In the genomic region with DNA sequence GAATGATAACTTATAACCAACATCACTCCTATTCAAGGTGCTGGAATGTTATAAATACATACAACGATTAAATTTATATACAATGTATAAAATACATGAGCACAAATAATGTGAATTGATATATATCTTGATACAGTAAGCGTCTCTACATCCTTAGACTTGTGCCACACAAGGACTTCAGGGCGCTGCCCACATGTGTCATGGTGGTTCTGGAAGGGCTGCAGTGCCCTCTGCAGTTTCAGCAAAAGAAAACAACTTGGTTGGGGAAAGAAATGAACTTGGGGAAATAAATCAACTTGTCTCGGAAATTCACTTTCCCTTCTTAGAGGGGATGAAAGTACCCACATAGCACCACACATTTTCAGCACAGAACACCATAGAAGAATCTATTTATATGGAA, we compare ENCODE assay signal across 10 mouse cellular contexts. TPM values are rescaled to one million over a fixed set of nuclear protein-coding genes. Genes with fewer than 3 reads are reported as not detected.
DNase-seq lines count a peak whose midpoint lies in the region; ATAC-seq and TF ChIP-seq lines count a peak whose summit lies in the region.
"Had no signal": no experiment of that assay in that cellular context is flagged by ENCODE, and none has a peak within 500 bp of the region (broad histone marks: within the 10 kb centered on the region; RNA-seq: fewer than 3 reads in every experiment).

No protein-coding gene starts in this region.

- TF ChIP-seq CTCF in intestine, postnatal 0 days (IDR thresholded peaks at IDR 0.05; ENCODE audit: low read depth) = peak; percentile 79

- no peaks in the 10 kb centered on the region for H3K27me3 ChIP-seq in intestine, postnatal 0 days (replicated peaks; ENCODE audit: control insufficient read depth, insufficient read depth, low read length)
- H3K27me3 ChIP-seq in intestine, embryonic 15.5 days (replicated peaks) = no peaks in the 10 kb centered on the region
- H3K27me3 ChIP-seq in forebrain, embryonic 15.5 days = no peaks in the 10 kb centered on the region
- H3K27me3 ChIP-seq in neural tube, embryonic 15.5 days (replicated peaks) = no peaks in the 10 kb centered on the region
- H3K27me3 ChIP-seq: limb, embryonic 12.5 days; stomach, embryonic 15.5 days had no signal

- H3K4me2 ChIP-seq in intestine, postnatal 0 days (replicated peaks; ENCODE audit: low read depth) = no peak overlapping the region
- no peak overlapping the region for H3K4me2 ChIP-seq in intestine, embryonic 15.5 days (replicated peaks)
- H3K4me2 ChIP-seq in forebrain, embryonic 15.5 days (replicated peaks) = no peak overlapping the region
- no peak overlapping the region for H3K4me2 ChIP-seq in neural tube, embryonic 15.5 days
- H3K4me2 ChIP-seq: limb, embryonic 12.5 days; stomach, embryonic 15.5 days had no signal

- no peaks in the 10 kb centered on the region for H3K36me3 ChIP-seq in intestine, postnatal 0 days (ENCODE audit: control insufficient read depth, insufficient read depth)
- H3K36me3 ChIP-seq in intestine, embryonic 15.5 days = no peaks in the 10 kb centered on the region
- no peaks in the 10 kb centered on the region for H3K36me3 ChIP-seq in forebrain, embryonic 15.5 days
- H3K36me3 ChIP-seq in neural tube, embryonic 15.5 days = no peaks in the 10 kb centered on the region
- H3K36me3 ChIP-seq: limb, embryonic 12.5 days; stomach, embryonic 15.5 days had no signal

- ATAC-seq in intestine, postnatal 0 days = no peak
- ATAC-seq in intestine, embryonic 15.5 days = no peak
- peak; percentile 76 for ATAC-seq in forebrain, embryonic 15.5 days (replicated peaks)
- peak; percentile 74; the same call in 1 of the 2 replicates for ATAC-seq in neural tube, embryonic 15.5 days (ENCODE audit: low FRiP score)

- 35% methylated on average over 4 of the region's 4 CpGs for WGBS in intestine, postnatal 0 days
- WGBS in intestine, embryonic 15.5 days = 45% methylated on average over 4 of the region's 4 CpGs
- WGBS in forebrain, embryonic 15.5 days = 46% methylated on average over 4 of the region's 4 CpGs
- 38% methylated on average over 4 of the region's 4 CpGs for WGBS in neural tube, embryonic 15.5 days

- H3K4me3 ChIP-seq in intestine, postnatal 0 days (ENCODE audit: low read depth, low read length) = no peak overlapping the region
- H3K4me3 ChIP-seq in intestine, embryonic 15.5 days (replicated peaks) = no peak overlapping the region
- H3K4me3 ChIP-seq in forebrain, embryonic 15.5 days = no peak overlapping the region
- H3K4me3 ChIP-seq in neural tube, embryonic 15.5 days (replicated peaks) = no peak overlapping the region
- H3K4me3 ChIP-seq: limb, embryonic 12.5 days; stomach, embryonic 15.5 days had no signal

- H3K9ac ChIP-seq in intestine, postnatal 0 days (ENCODE audit: low read depth, low read length) = no peak overlapping the region
- no peak overlapping the region for H3K9ac ChIP-seq in intestine, embryonic 15.5 days
- H3K9ac ChIP-seq in forebrain, embryonic 15.5 days (replicated peaks) = no peak overlapping the region
- H3K9ac ChIP-seq in neural tube, embryonic 15.5 days (replicated peaks) = no peak overlapping the region
- H3K9ac ChIP-seq: limb, embryonic 12.5 days; stomach, embryonic 15.5 days had no signal

- peak; percentile 77 to 79 for DNase-seq in B cell, adult 2 months
- DNase-seq in NIH3T3 (ENCODE audit: low read depth) = peak; percentile 61
- peak; percentile 23 to 27 for DNase-seq in layer of hippocampus, postnatal 36 days
- DNase-seq in heart, adult 9 months (ENCODE audit: low spot score in 2 of 2) = no peak

- H3K4me1 ChIP-seq in intestine, postnatal 0 days (replicated peaks; ENCODE audit: control insufficient read depth, insufficient read depth, low read length) = no peaks in the 10 kb centered on the region
- no peaks in the 10 kb centered on the region for H3K4me1 ChIP-seq in intestine, embryonic 15.5 days (replicated peaks)
- H3K4me1 ChIP-seq in forebrain, embryonic 15.5 days = peaks cover under 1% of the 10 kb centered on the region; the same call in 1 of the 2 replicates
- peaks cover 1% of the 10 kb centered on the region for H3K4me1 ChIP-seq in neural tube, embryonic 15.5 days
- H3K4me1 ChIP-seq: limb, embryonic 12.5 days had no signal

- H3K9me3 ChIP-seq in intestine, postnatal 0 days (ENCODE audit: control insufficient read depth) = no peaks in the 10 kb centered on the region
- no peaks in the 10 kb centered on the region for H3K9me3 ChIP-seq in intestine, embryonic 15.5 days
- no peaks in the 10 kb centered on the region for H3K9me3 ChIP-seq in forebrain, embryonic 15.5 days
- no peaks in the 10 kb centered on the region for H3K9me3 ChIP-seq in neural tube, embryonic 15.5 days (replicated peaks)
- H3K9me3 ChIP-seq: limb, embryonic 12.5 days; stomach, embryonic 15.5 days had no signal

- H3K27ac ChIP-seq in intestine, postnatal 0 days (ENCODE audit: low read depth, low read length) = no peak overlapping the region
- no peak overlapping the region for H3K27ac ChIP-seq in intestine, embryonic 15.5 days
- no peak overlapping the region for H3K27ac ChIP-seq in forebrain, embryonic 15.5 days (replicated peaks)
- no peak overlapping the region for H3K27ac ChIP-seq in neural tube, embryonic 15.5 days (replicated peaks)
- H3K27ac ChIP-seq: limb, embryonic 12.5 days; stomach, embryonic 15.5 days had no signal

RNA-seq across cellular contexts. Expression of a gene that starts 5.7 kb away (rescaled TPM):
- 5.4 and 5.6 TPM in 2 replicates for polyA plus RNA-seq in intestine, postnatal 0 days (2015; fragmentation: Nextera tagmentation; extraction: Ambion mirVana)
- 20.3 and 23.5 TPM in 2 replicates for polyA plus RNA-seq in intestine, embryonic 15.5 days (2015; fragmentation: Nextera tagmentation; extraction: Ambion mirVana)
- polyA plus RNA-seq in forebrain, embryonic 15.5 days (2015; fragmentation: Nextera tagmentation; extraction: Ambion mirVana) = 12.6 and 14.6 TPM in 2 replicates
- total RNA-seq in layer of hippocampus, postnatal 36 days (2021) = 1 to 10 TPM; 2.2 to 2.3 TPM
- polyA plus RNA-seq in neural tube, embryonic 15.5 days (2015; fragmentation: Nextera tagmentation; extraction: Ambion mirVana) = 2.9 and 7.9 TPM in 2 replicates

Comparison
In these comparisons a context has a peak if more than half of its experiments do, and no peak if none do; other contexts are left out.
1. ATAC-seq: peak in forebrain, embryonic 15.5 days (single experiment) and neural tube, embryonic 15.5 days (single experiment); none in intestine, postnatal 0 days (single experiment) and intestine, embryonic 15.5 days (single experiment).
2. DNase-seq: peak in B cell, adult 2 months (2 of 2), NIH3T3 (single experiment) and layer of hippocampus, postnatal 36 days (2 of 2); none in heart, adult 9 months (0 of 2).